Mouse (Mus musculus) right cerebral cortex, adult 18-20 months (tissue): ENCODE results near the gene Reg3g.
"Not testable (repeated sequence)": the region's sequence is repeated elsewhere in the genome, so short reads cannot be mapped to it uniquely, and the experiment has no call there.

Experiments used
- DNase-seq: peaks from one replicate; pipeline ENCODE4 v3.0.0; 2022; ENCODE audit warnings: mixed read lengths

Reg3g gene

DNA sequence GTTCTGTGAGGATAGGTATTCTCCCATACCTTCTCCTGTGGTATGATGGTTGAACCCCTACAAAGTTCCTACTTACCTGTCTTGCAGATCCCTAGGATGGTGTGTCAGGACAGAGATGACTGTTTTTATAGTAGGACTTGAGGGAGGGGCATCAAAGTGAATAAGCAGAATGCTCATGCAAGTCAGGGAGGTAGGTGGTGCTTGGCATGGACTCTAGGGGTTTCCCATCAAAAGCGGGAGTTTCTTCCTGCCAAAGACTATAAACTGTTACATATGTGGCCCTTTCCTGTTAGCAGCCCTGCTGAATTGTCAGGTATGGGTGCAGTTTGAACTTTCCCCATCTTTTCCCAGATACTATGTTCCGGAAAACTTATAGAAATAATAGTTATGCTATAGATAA, at the start of gene Reg3g:
Gene Reg3g, minus strand, starts transcription at position 101 of the 400 bp plus-strand sequence.
- no peak for DNase-seq

- no peak for DNase-seq
Measured at GRCm38 (mm10) chr6:78515777-78516446, 47.2 kb upstream of the Reg3g start.

DNA sequence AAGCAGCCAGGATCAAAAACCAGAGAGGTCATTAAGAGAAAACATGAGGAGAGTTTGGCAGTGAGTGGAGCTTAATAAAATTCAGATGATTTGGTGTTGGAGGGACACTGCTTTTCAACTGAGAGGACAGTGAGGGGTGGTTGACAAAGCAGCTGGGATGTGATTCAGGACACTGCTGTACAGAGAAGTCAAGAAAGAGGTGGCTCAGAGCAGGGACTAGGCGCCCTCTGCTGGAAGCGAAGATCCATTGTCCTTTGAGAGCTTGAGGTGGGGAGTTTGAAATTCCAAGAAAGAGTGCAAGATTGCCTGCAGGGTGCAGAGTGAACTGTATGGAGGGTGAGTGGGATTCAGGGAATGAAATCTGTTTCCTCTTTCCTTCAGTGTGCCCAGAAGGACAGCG, 44.2 kb upstream of the Reg3g start:
- DNase-seq: peak; percentile 51

DNA sequence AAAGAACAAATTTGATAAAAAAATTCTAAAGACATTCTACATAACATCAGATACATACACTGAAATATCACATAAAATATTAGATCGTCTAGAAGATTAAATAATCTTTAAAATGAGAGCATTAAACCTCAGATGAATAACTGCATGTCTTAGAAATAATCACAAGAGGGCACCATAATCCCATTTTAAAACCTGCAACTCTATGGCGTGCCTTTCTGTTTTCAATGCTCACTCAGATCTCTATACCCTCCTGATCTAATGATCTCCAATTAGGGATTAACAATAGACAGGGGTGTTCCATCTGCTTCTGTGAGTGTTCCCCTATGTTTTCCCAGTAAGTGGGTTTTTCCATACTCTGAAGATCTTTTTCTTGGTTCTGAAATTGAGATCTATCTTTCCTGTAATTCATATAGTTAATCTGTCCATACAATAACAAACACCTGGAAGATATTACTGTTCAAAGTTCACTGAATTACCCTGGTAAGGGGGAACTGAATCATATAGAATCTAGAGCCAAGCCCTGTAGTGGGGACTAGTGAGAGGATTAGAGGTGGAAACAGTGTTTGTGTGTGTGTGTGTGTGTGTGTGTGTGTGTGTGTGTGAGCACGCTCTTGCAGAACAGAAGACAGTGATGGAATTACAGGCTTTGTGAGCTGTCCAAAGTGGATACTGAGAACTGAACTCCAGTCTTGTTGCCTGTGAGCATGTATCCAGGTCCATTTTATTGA, 41.7 kb upstream of the Reg3g start:
- DNase-seq: no peak

- no peak for DNase-seq
Measured at GRCm38 (mm10) chr6:78505745-78506144, 37.1 kb upstream of the Reg3g start.

- no peak for DNase-seq
Measured at GRCm38 (mm10) chr6:78494633-78495032, 26.0 kb upstream of the Reg3g start.

DNA sequence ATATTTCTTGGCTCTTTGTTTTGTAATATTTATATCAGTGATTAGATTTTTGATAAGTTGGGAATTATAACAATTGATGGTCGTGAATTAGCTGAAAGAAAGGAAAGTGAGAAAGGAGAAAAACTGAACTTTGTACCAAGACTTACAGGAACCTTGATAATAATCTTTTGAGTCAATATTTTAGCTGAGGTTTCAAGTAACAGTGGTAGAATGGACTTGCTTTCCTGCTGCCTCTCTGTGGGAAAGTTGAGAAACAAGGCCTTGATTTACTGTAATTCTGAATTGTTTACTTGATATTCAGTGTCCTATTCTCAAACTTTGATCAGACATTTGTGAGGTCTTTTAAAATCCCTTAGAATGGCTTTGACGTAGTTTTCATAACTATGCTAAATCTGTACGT, 615 bp upstream of the Reg3g start:
- DNase-seq: no peak

- no peak for DNase-seq
Measured at GRCm38 (mm10) chr6:78463266-78463665, 5.4 kb downstream of the Reg3g start.

GRCm38 (mm10) chr6:78462360-78462759, 6.3 kb downstream of the Reg3g start:
- no peak for DNase-seq

- DNase-seq: peak; percentile 66
Measured at GRCm38 (mm10) chr6:78460191-78460825, 8.4 kb downstream of the Reg3g start.

GRCm38 (mm10) chr6:78452804-78453203, 15.9 kb downstream of the Reg3g start:
- DNase-seq: no peak

GRCm38 (mm10) chr6:78448409-78448808, 20.3 kb downstream of the Reg3g start:
- DNase-seq: no peak

DNA sequence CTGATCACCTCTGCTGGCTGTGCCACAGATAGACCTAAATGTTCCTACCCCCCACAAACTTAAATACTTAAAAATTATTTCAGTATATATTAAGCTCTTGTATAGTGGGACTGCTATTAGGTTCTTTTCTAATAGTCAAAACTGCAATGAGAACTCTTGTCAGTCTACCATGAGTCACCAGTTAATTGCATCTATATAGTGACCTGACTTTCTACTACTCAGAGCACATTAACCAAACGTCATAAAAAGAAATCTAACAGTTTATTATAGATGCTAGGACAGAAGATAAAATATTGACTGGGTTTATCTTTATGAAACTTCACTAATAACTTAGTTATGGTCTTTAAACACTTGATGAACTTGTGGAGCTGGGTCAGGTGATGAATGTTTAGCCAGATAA, 21.5 kb downstream of the Reg3g start:
- DNase-seq: no peak

DNA sequence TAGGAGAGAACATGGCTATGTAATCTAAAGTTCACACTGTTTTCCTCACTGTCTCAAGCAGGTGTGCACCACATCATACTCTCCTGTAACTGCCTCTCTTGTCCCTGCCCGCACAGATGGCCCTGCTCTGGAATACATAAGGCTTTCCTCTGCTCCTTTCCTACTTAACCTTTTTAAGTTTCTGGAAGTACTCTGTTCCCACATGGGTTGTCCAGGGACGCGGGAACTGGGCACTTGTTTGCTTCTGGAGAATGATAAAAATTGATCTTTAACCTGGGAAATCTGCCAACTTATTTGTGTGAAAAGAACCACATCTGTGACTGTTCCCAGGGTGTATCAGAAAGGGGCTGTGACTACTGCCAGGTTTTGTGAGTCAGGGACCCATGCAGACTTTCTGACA, 43.2 kb downstream of the Reg3g start:
- DNase-seq: no peak

DNA sequence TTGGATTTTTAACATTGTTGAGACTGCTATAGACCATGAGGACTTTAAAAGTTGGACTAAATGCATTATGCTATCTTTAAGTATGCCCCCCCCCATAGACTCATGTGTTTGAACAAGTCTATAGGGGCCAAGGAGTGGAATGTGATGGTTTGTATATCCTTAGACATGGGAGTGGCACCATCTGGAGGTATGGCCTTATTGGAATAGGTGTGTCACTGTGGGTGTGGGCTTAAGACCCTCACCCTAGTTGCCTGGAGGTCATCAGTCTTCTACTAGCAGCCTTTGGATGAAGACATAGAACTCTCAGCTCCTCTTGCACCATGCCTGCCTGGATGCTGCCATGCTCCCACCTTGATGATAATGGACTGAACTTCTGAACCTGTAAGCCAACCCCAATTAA, 46.3 kb downstream of the Reg3g start, which contains the start of gene Reg1:
Gene Reg1, plus strand, starts transcription at position 301 of the 400 bp plus-strand sequence.
- not testable (repeated sequence) for DNase-seq
